Mouse (Mus musculus) NIH3T3 (cell line): ENCODE measurements around the gene Prl8a9.

Experiments used
- DNase-seq: peaks from one replicate; pipeline ENCODE4 v3.0.0-alpha.2; 2012; ENCODE audit warnings: low read depth

The Prl8a9 gene

DNA sequence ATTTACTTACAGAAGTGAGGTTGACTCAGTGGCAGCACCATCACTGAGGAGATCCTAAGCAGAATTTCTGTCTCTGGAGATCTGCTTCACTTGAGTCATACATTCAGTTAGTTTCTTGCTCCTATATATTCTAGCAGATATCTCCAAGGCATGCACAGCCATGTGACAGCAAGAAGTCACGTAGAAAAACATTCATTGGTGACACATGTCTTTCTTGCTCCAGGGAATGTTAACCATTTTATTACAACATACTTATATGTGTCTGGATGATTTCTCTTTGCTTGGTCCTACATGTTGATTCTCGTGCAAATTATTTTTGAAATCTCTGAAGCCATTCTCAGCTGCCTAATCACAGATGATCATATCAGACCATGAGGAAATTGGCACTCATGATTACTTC lies at the start of gene Prl8a9:
Prl8a9 (minus strand) TSS at position 101 of the 400 bp plus-strand sequence.
- DNase-seq: no peak

- DNase-seq: no peak
Observed at GRCm38 (mm10) chr13:27610482-27610881, 46.1 kb upstream of the Prl8a9 start, which contains the start of gene Prl7b1. Prl7b1 (minus strand) TSS chr13:27610582.

GRCm38 (mm10) chr13:27582071-27582470 lies 17.7 kb upstream of the Prl8a9 start, which contains the start of gene Prl8a1:
Prl8a1 (minus strand) TSS chr13:27582171.
- DNase-seq: no peak

DNA sequence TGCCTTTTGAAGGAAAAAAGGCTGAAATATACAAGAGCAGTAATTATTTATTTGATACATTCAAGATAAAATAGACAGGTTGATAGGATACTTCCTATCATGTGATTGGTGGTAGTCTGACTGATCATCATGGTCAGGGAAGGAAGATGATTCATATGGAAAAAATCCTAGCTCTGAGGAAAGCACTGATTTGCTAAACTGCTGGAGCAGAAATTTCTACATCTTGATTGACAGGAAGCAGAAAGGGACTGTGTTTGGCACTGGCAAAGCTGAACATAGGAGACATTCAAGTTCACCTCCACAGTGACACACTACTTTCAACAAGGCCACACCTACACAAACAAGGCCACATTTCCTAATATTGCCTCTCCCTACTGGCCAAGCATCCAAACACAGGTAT lies 11.1 kb downstream of the Prl8a9 start:
- peak; percentile 19 for DNase-seq

- DNase-seq: no peak
Observed at GRCm38 (mm10) chr13:27523156-27523555, 41.2 kb downstream of the Prl8a9 start.

GRCm38 (mm10) chr13:27513117-27513516 lies 51.3 kb downstream of the Prl8a9 start, which contains the start of gene Prl8a8:
Prl8a8 (minus strand) TSS chr13:27513217.
- no peak for DNase-seq
